Mouse (Mus musculus): ENCODE measurements around the gene Cit. TPM values are rescaled to one million over a fixed set of nuclear protein-coding genes. Genes with fewer than 3 reads are reported as not detected.
A peak's percentile ranks its signal among the peaks of the same experiment; 100 is the strongest.

The Cit gene
- polyA plus RNA-seq, 1 experiment from 2014 or later: 34.1 TPM

DNA sequence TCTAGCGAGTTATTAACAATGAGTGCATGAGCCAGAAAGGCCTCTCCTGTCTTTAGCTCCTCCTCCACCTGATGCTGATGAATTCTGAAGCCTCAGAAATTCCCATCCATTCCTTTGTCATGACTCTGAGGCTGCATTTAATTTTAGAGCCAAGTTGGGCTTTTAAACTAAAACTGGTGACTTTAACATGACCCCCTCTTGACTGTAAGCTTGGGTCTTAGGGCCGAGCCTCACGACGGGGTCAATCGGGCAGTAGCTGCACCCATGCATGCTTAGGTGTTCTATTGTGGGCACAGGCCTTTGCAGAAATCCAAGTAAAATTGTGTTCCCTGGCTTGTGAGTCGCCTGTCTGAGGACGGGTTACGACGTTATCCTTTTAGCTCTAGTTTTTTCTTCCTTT lies 14.4 kb downstream of the Cit start:
- peaks cover 47% of the 10 kb centered on the region for H3K36me3 ChIP-seq (ENCODE audit: control insufficient read depth, insufficient read depth)
- H3K27ac ChIP-seq (ENCODE audit: low read length): no peak overlapping the region
- H3K4me2 ChIP-seq (ENCODE audit: low read depth, low read length): no peak overlapping the region
- H3K27me3 ChIP-seq (ENCODE audit: control insufficient read depth, insufficient read depth, low read depth, low read length): no peaks in the 10 kb centered on the region
- H3K9ac ChIP-seq (ENCODE audit: low read depth, low read length): no peak overlapping the region
- 91% methylated on average over 9 of the region's 9 CpGs for WGBS (ENCODE audit: insufficient replicate concordance)
- H3K4me1 ChIP-seq (ENCODE audit: control insufficient read depth, low read depth, low read length): no peaks in the 10 kb centered on the region
- no peaks in the 10 kb centered on the region for H3K9me3 ChIP-seq (replicated peaks; ENCODE audit: control insufficient read depth, low read length)
- no peak overlapping the region for H3K4me3 ChIP-seq (ENCODE audit: low read depth, low read length)
- ATAC-seq (ENCODE audit: low read depth): no peak

DNA sequence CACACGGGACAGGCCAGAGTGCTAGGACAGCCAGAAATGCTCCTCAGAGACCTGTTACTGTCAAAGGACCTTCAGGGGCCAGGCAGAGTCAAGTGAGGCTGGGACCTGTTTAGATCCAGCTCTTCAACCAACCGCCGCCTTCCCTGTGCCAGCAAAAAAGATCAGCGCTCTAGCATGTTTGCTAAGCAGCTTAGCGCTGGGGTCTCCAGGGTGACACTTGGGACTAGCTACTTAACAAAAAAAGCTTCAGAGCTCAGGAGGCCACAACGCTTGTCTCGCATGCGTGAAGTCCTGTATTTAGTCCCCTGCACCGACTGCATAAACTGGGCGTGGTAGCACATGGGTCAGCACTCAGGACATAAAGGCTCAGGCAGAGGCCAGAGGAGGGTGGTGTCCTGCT lies 16.9 kb downstream of the Cit start:
- Histone ChIP-seq H3K4me2 (ENCODE audit: low read depth, low read length) (no peak overlapping the region), H3K4me3 (ENCODE audit: low read depth, low read length) (no peak overlapping the region), H3K9ac (ENCODE audit: low read depth, low read length) (no peak overlapping the region), H3K36me3 (ENCODE audit: control insufficient read depth, insufficient read depth) (peaks cover 36% of the 10 kb centered on the region), H3K9me3 (replicated peaks; ENCODE audit: control insufficient read depth, low read length) (no peaks in the 10 kb centered on the region), H3K27me3 (ENCODE audit: control insufficient read depth, insufficient read depth, low read depth, low read length) (no peaks in the 10 kb centered on the region), H3K27ac (ENCODE audit: low read length) (no peak overlapping the region), H3K4me1 (ENCODE audit: control insufficient read depth, low read depth, low read length) (no peaks in the 10 kb centered on the region)
- no peak for ATAC-seq (ENCODE audit: low read depth)
- 89% methylated on average over 10 of the region's 10 CpGs for WGBS (ENCODE audit: insufficient replicate concordance)

DNA sequence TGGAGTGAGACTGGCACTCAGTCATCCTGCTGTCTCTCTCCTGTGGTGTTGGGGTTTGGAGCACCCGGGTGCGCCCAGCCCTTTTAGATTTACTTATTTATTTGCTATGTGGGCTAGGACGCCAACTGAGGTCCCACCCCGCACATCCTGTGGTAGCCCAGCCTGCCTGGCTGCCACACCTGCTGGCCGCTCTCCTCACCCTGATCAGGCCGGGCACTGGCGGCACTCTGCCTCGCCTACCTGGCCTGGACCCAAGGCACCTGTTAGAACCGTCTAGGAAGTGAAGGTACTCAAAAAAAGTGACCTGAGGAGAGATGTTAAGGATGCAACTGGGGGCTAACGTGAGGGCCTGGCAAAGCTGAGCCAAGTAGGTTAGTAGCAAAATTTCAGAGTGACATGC lies 17.4 kb downstream of the Cit start:
- H3K4me2 ChIP-seq (ENCODE audit: low read depth, low read length): no peak overlapping the region
- no peak overlapping the region for H3K4me3 ChIP-seq (ENCODE audit: low read depth, low read length)
- no peak overlapping the region for H3K9ac ChIP-seq (ENCODE audit: low read depth, low read length)
- ATAC-seq (ENCODE audit: low read depth): no peak
- no peaks in the 10 kb centered on the region for H3K4me1 ChIP-seq (ENCODE audit: control insufficient read depth, low read depth, low read length)
- WGBS (ENCODE audit: insufficient replicate concordance): 85% methylated on average over 10 of the region's 10 CpGs
- no peaks in the 10 kb centered on the region for H3K9me3 ChIP-seq (replicated peaks; ENCODE audit: control insufficient read depth, low read length)
- peaks cover 34% of the 10 kb centered on the region for H3K36me3 ChIP-seq (ENCODE audit: control insufficient read depth, insufficient read depth)
- H3K27ac ChIP-seq (ENCODE audit: low read length): no peak overlapping the region
- H3K27me3 ChIP-seq (ENCODE audit: control insufficient read depth, insufficient read depth, low read depth, low read length): no peaks in the 10 kb centered on the region

DNA sequence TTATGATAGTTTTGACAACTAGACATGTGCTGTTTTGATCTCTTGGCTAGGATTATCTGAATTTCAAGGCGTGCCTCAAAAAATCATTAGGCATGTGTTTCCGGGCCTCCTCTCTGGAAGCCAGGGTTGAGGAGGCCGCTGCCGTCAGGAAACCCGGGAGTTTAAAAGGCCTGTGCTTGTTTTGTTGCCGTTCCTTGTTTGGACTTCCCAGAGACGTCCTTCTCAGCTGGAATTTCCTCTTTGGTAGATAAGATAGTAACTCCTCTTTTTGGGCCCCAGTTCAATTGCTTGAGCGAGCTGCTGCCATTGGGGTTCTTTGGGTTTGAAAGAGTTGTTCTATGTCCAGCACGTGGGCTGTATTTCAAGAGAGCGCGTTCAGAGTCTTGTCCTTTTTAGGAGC lies 21.2 kb downstream of the Cit start:
- ATAC-seq (ENCODE audit: low read depth): no peak
- H3K4me3 ChIP-seq (ENCODE audit: low read depth, low read length): no peak overlapping the region
- H3K9ac ChIP-seq (ENCODE audit: low read depth, low read length): no peak overlapping the region
- no peak overlapping the region for H3K4me2 ChIP-seq (ENCODE audit: low read depth, low read length)
- H3K27ac ChIP-seq (ENCODE audit: low read length): no peak overlapping the region
- no peaks in the 10 kb centered on the region for H3K27me3 ChIP-seq (ENCODE audit: control insufficient read depth, insufficient read depth, low read depth, low read length)
- no peaks in the 10 kb centered on the region for H3K4me1 ChIP-seq (ENCODE audit: control insufficient read depth, low read depth, low read length)
- peaks cover 22% of the 10 kb centered on the region for H3K36me3 ChIP-seq (ENCODE audit: control insufficient read depth, insufficient read depth)
- 70% methylated on average over 11 of the region's 11 CpGs for WGBS (ENCODE audit: insufficient replicate concordance)
- no peaks in the 10 kb centered on the region for H3K9me3 ChIP-seq (replicated peaks; ENCODE audit: control insufficient read depth, low read length)

DNA sequence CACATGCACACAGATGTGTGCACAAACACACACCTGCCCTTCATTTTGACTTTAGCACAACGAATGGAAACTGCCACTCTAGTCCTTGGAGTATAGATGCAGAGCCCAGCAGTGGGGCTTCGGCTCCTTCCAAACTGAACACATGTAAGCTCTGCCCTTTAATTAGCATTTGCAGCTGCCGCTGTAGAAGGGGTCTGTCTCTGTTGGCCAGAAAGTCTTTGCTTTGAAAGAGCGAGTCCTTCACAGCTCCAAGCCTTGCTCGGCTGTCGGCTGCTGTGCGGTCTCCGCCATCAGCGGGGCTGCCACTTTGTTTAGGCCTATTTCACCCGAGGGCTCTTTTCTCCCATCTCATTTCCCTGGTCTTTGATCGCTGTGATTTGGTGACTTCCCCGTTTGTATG lies 23.5 kb downstream of the Cit start:
- Histone ChIP-seq H3K27ac (ENCODE audit: low read length) (no peak overlapping the region), H3K9me3 (replicated peaks; ENCODE audit: control insufficient read depth, low read length) (no peaks in the 10 kb centered on the region), H3K4me2 (ENCODE audit: low read depth, low read length) (no peak overlapping the region), H3K36me3 (ENCODE audit: control insufficient read depth, insufficient read depth) (peaks cover 9% of the 10 kb centered on the region), H3K4me1 (ENCODE audit: control insufficient read depth, low read depth, low read length) (no peaks in the 10 kb centered on the region), H3K27me3 (ENCODE audit: control insufficient read depth, insufficient read depth, low read depth, low read length) (no peaks in the 10 kb centered on the region), H3K9ac (ENCODE audit: low read depth, low read length) (no peak overlapping the region), H3K4me3 (ENCODE audit: low read depth, low read length) (no peak overlapping the region)
- WGBS (ENCODE audit: insufficient replicate concordance): 90% methylated on average over 12 of the region's 12 CpGs
- no peak for ATAC-seq (ENCODE audit: low read depth)

DNA sequence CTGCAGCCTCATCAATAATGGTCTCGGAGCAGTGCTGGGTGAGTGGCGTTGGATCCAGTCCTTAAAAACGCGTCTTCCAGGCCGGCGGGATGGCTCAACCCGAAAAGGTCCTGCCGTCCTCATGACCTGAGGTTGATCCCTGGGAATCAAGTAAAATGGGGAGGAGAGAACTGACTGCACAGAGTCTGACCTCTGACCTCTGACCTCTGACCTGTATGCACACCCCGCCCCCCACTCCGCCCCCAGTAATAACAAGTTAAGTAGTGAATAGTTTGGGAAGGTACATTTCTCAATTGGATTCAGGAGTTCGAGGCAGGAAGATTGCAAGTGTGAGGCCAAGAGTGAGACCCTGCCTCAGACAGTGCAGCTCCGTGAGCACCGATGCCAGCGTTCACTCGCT lies 24.1 kb downstream of the Cit start:
- Histone ChIP-seq H3K9me3 (replicated peaks; ENCODE audit: control insufficient read depth, low read length) (no peaks in the 10 kb centered on the region), H3K4me1 (ENCODE audit: control insufficient read depth, low read depth, low read length) (no peaks in the 10 kb centered on the region), H3K36me3 (ENCODE audit: control insufficient read depth, insufficient read depth) (peaks cover 9% of the 10 kb centered on the region), H3K4me3 (ENCODE audit: low read depth, low read length) (no peak overlapping the region), H3K9ac (ENCODE audit: low read depth, low read length) (no peak overlapping the region), H3K27ac (ENCODE audit: low read length) (no peak overlapping the region), H3K4me2 (ENCODE audit: low read depth, low read length) (no peak overlapping the region), H3K27me3 (ENCODE audit: control insufficient read depth, insufficient read depth, low read depth, low read length) (no peaks in the 10 kb centered on the region)
- 87% methylated on average over 15 of the region's 15 CpGs for WGBS (ENCODE audit: insufficient replicate concordance)
- ATAC-seq (ENCODE audit: low read depth): no peak

DNA sequence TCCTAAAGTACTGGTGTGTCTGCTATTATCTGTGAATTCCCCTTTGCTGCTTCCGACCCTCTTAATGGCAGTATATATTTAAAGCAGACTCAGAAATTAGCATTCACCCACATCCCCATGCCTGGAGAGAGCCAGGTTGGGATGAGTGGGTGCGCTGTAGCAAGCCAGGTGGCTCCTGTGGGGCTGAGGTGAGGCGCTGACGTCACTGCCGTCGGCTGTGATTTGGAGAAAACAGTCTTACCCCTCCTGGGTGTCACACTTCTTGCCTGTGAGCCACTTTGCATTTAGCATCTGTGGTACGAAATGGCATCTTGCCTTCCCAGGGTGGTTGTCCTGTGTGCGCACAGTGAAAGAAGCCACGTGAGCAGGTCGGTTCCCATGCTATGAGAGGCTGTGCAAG lies 26.1 kb downstream of the Cit start:
- Histone ChIP-seq H3K9ac (ENCODE audit: low read depth, low read length) (no peak overlapping the region), H3K9me3 (replicated peaks; ENCODE audit: control insufficient read depth, low read length) (no peaks in the 10 kb centered on the region), H3K4me3 (ENCODE audit: low read depth, low read length) (no peak overlapping the region), H3K27me3 (ENCODE audit: control insufficient read depth, insufficient read depth, low read depth, low read length) (no peaks in the 10 kb centered on the region), H3K4me2 (ENCODE audit: low read depth, low read length) (no peak overlapping the region), H3K36me3 (ENCODE audit: control insufficient read depth, insufficient read depth) (peaks cover 23% of the 10 kb centered on the region), H3K4me1 (ENCODE audit: control insufficient read depth, low read depth, low read length) (no peaks in the 10 kb centered on the region), H3K27ac (ENCODE audit: low read length) (no peak overlapping the region)
- no peak for ATAC-seq (ENCODE audit: low read depth)
- WGBS (ENCODE audit: insufficient replicate concordance): 85% methylated on average over 10 of the region's 10 CpGs

GRCm38 (mm10) chr5:115872106-115872505 lies 27.0 kb downstream of the Cit start:
- Histone ChIP-seq H3K9ac (ENCODE audit: low read depth, low read length) (no peak overlapping the region), H3K4me1 (ENCODE audit: control insufficient read depth, low read depth, low read length) (no peaks in the 10 kb centered on the region), H3K9me3 (replicated peaks; ENCODE audit: control insufficient read depth, low read length) (no peaks in the 10 kb centered on the region), H3K4me3 (ENCODE audit: low read depth, low read length) (no peak overlapping the region), H3K27ac (ENCODE audit: low read length) (no peak overlapping the region), H3K36me3 (ENCODE audit: control insufficient read depth, insufficient read depth) (peaks cover 23% of the 10 kb centered on the region), H3K27me3 (ENCODE audit: control insufficient read depth, insufficient read depth, low read depth, low read length) (no peaks in the 10 kb centered on the region), H3K4me2 (ENCODE audit: low read depth, low read length) (no peak overlapping the region)
- WGBS (ENCODE audit: insufficient replicate concordance): 79% methylated on average over 11 of the region's 11 CpGs
- ATAC-seq (ENCODE audit: low read depth): peak; percentile 9; the same call in 1 of the 2 replicates

DNA sequence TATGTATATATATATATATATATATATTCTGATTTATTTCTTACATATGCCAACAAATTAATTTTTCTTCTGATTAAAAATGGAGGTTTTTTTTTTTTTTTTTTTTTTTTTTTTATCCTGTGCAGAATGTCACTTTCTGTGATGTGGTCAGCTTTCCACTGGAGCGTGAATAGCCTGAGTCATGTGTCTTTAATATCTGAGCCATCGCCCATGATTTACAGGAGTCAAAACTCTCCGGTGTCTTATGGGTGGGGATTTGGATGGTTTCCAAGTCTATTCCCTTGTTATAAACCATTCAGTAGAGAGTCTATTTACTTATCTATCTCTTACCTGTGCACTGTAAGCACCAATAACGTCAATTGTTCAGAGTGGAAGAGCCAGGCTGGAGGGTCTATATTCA lies 27.9 kb downstream of the Cit start:
- WGBS (ENCODE audit: insufficient replicate concordance): 71% methylated on average over 4 of the region's 4 CpGs
- Histone ChIP-seq H3K4me3 (ENCODE audit: low read depth, low read length) (no peak overlapping the region), H3K4me1 (ENCODE audit: control insufficient read depth, low read depth, low read length) (no peaks in the 10 kb centered on the region), H3K27me3 (ENCODE audit: control insufficient read depth, insufficient read depth, low read depth, low read length) (no peaks in the 10 kb centered on the region), H3K27ac (ENCODE audit: low read length) (no peak overlapping the region), H3K9ac (ENCODE audit: low read depth, low read length) (no peak overlapping the region), H3K9me3 (replicated peaks; ENCODE audit: control insufficient read depth, low read length) (no peaks in the 10 kb centered on the region), H3K36me3 (ENCODE audit: control insufficient read depth, insufficient read depth) (peaks cover 27% of the 10 kb centered on the region), H3K4me2 (ENCODE audit: low read depth, low read length) (no peak overlapping the region)
- no peak for ATAC-seq (ENCODE audit: low read depth)

DNA sequence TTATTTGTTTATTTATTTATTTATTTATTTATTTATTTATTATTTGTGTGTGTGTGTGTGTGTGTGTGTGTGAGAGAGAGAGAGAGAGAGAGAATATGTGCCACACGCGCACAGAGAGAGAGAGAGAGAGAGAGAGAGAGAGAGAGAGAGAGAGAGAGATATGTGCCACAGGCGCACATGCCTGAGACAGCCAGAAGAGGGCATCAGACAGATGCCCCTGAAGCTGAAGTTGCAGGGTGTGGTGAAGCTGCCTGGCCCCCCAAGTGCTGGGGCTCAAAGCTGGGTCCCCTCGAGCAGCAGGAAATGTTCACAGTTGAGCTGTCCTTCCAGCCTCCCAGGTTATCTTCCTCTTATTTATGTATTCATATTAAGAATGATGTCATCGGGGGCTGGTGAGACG lies 32.3 kb downstream of the Cit start:
- no peak for ATAC-seq (ENCODE audit: low read depth)
- Histone ChIP-seq H3K4me2 (ENCODE audit: low read depth, low read length) (no peak overlapping the region), H3K27me3 (ENCODE audit: control insufficient read depth, insufficient read depth, low read depth, low read length) (no peaks in the 10 kb centered on the region), H3K9ac (ENCODE audit: low read depth, low read length) (no peak overlapping the region), H3K36me3 (ENCODE audit: control insufficient read depth, insufficient read depth) (peaks cover 27% of the 10 kb centered on the region), H3K4me1 (ENCODE audit: control insufficient read depth, low read depth, low read length) (no peaks in the 10 kb centered on the region; the same call in 1 of the 2 replicates), H3K9me3 (replicated peaks; ENCODE audit: control insufficient read depth, low read length) (no peaks in the 10 kb centered on the region), H3K4me3 (ENCODE audit: low read depth, low read length) (no peak overlapping the region), H3K27ac (ENCODE audit: low read length) (no peak overlapping the region)
- WGBS (ENCODE audit: insufficient replicate concordance): 80% methylated on average over 6 of the region's 6 CpGs

All from liver, embryonic 16.5 days (tissue).